Mouse (Mus musculus) brain, embryonic 18.5 days (tissue): ENCODE results near the gene Ptpn13.

Experiments used
- DNase-seq: peaks from one replicate; pipeline ENCODE4 v3.0.0-alpha.2; 2012; ENCODE audit warnings: low read depth, low spot score

The Ptpn13 gene

DNA sequence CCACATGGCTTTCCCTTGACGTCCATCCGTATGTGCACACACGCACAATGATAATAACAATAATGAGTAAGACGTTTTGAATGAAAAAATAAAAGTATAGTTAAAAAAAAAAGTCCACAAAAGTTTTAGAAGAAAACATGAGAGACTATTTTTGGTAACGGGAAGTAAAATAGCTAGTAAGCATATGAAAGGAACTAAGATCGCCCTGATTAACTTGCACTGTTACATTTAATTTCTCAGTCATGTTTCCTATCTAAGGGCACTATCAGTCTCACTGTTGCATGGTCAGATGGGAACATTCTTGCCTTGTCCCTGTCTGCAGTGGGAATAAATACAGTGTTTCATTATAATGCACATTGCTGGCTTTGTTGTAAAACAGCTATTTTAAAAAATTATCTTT lies 2.4 kb upstream of the Ptpn13 start:
- no peak for DNase-seq

GRCm38 (mm10) chr5:103423305-103423926 lies 1.6 kb upstream of the Ptpn13 start:
- DNase-seq, result no peak

DNA sequence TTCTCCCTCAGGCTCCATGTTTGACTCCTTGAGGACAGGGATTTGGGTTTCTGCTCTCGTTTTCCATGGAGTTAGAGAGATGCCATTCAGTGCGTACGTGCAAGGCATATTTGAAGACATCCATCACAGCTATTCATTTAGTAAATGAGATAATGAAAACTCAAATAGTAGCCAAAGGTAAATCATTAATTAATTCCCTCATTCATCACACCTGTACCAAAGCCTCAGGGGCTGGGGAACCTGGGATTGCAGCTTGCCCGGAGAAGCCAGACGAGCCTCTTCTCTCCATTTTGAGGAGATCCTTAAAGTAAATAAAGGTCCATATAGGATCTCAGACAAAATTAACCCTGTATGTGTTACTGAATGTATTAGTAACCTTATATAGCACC lies 1.1 kb upstream of the Ptpn13 start:
- DNase-seq, result no peak

- no peak for DNase-seq
Observed at GRCm38 (mm10) chr5:103425363-103426031, 505 bp downstream of the Ptpn13 start.

DNA sequence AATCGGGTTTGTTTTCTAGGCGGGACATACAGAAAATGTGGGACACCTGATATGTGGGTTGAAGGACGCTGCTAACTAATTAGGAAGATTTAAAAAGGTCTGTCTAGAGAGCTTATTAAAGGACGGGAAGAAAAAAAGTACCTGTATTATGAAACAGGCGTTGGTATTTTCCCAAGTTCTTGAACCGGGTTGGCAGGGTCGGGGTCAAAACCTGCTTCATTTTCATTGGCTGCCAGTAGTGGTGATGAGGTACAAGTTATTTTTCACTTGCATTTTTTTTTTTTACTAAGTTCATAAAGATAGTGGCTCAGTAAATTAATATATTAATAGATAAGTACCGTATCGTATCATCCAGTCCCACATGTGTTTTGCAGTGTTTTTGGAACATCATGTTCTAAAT lies 1.3 kb downstream of the Ptpn13 start:
- no peak for DNase-seq

DNA sequence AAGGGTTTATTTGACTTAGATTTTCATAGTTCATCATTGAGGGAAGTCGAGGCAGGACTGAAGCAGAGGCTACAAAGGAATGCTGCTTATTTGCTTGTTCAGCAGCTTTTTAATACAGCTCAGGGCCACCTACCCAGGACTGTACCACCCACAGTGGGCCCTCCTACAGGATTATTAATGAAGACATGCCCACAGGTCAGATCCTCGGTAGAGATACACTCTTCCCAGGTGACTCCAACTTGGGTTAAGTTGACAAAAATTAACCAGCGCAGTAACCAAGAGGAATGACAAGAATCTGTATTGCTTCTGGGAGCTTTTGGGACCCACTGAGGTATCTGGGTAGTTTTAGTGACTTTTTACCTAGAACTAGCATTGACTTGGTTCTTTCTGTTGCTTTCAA lies 6.0 kb downstream of the Ptpn13 start:
- DNase-seq, result no peak

DNA sequence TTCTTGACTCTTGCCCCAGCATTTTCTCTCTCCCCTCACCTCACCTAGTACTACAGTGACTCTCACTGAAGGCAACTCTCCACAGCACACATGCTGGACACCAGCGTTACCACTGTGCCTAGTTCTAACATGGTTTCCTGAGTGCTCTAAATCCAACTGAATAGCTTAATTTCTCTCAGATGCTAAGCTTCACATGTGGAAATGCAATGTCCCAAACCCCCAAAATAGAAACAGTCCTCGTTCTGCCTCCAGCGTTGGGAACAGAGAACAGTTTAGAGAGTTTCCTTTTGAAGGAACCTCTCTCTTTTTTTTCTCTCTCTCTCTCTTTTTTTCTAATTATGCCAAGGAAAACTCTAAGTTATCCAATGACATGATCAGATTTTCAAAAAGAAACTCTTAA lies 6.5 kb downstream of the Ptpn13 start:
- no peak for DNase-seq

GRCm38 (mm10) chr5:103436039-103436944 lies 11.3 kb downstream of the Ptpn13 start:
- DNase-seq, result no peak

- no peak for DNase-seq
Observed at GRCm38 (mm10) chr5:103437714-103438113, 12.7 kb downstream of the Ptpn13 start.

DNA sequence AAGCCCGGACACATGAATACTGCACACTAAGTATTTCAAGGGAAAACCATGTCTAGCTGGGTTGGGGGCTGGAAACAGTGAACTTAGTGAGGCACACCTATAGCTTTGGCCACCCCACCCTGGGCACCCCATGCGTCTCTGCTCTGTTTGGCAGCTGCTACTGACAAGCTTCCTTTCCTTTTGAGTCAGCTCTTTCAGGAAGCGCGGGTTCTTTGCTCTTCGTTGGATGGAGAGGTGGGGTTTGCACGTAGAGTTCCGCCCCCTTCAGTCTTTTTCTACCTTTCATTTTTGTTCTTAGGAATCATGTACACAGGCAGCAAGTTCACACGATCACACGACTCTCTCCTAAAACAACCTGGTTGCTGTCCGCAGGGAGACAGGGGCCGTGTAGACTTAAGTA lies 14.2 kb downstream of the Ptpn13 start:
- DNase-seq, result no peak

- no peak for DNase-seq
Observed at GRCm38 (mm10) chr5:103440418-103441276, 15.7 kb downstream of the Ptpn13 start.

GRCm38 (mm10) chr5:103441706-103442105 lies 16.7 kb downstream of the Ptpn13 start:
- DNase-seq, result no peak

DNA sequence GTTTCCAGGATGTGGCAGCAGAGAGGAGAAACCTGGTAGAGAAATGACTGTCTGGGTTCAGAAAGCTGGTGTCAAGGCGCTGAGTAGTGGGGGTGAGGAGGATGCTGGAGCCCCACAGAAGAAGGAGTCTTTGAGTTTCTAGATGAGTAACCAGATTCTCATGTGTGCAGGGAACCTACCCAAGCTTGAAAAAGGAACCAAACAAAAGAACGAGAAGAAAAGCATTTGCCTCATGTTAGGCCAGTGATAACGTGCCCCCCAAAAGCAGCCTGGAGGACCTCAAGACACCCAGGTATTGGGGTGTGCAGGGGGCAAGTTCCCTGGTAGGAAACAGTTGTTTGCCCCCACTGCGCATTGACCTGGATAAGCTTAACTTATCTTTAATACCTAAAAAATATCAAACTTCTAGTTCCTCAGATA lies 17.3 kb downstream of the Ptpn13 start:
- no peak for DNase-seq

DNA sequence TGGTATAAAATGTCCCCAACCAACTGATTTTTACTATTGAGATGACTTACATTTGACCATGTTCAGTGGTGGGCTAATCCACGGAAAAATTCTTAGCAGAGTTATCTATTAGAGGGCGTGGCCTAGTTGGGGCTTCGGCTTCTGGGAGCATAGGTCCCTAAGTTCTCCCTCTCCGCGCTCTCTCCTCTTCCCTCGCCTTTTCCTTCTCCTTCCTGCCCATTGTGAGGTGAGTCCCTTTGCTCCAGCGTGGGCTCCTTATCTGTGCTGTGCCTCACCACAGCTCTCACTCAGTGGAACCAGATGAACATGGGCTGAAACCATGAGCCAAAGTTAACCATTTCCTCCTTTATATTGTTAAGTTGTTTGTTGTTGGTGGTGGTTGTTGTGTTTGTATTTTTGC lies 17.9 kb downstream of the Ptpn13 start:
- no peak for DNase-seq

DNA sequence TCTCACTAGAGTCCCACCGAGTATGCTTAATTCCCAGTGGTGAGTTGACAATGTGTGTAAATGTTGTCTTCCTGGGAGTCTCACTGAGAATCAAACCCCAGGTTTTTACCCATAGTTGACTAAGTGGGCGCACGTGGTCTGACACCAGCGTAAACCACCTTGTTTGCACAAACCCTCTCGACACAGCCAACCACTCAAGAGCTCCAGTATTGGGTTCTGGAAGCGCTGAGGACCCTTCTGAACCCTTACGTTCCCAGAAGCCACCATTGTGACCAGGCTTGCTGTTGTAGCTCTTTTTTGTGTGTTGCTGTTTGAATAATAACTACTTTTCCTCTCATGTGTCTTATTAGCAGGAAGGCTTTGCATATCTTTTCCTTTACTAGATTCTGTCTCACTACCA lies 20.4 kb downstream of the Ptpn13 start:
- no peak for DNase-seq

- no peak for DNase-seq
Observed at GRCm38 (mm10) chr5:103447806-103448416, 22.9 kb downstream of the Ptpn13 start.

DNA sequence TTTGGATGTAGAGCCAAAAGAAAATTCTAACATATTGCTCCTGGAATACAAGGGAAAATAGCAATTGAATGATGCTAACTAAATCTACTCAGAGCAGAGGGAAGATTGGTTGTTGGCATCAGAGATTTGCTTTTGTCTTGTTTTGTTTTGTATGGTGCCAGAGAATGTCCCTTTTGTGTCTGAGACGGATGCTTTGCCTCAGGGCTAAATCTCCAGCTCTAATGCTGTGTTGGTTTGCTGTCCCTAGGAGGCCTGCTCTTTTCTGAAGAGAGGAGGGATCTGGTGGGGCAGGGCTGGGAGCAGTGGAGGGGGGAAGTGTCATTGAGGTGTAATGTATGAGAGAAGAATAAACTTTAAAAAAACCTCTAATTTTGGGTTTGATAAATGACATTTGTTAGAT lies 23.5 kb downstream of the Ptpn13 start:
- no peak for DNase-seq

DNA sequence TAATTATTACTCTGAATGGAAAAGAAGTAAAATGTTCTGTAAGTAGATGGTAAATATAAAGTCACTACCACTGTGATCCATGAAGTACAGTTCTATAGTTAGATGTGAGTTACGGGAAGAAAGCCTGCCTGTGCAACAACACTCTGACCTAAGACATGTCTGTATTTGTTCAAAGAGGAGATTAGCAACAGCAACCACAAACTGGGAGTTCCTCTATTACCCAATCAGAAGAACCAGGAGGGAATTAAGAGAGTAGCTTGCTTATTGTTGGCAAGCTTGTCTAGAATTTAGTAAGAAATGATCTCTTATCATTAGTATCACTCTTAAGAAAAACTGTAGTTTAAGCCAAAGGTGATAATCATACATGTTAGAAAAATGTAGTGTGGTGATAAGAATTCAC lies 25.7 kb downstream of the Ptpn13 start:
- no peak for DNase-seq

GRCm38 (mm10) chr5:103453361-103454140 lies 28.6 kb downstream of the Ptpn13 start:
- DNase-seq, result no peak

GRCm38 (mm10) chr5:103456794-103457193 lies 31.8 kb downstream of the Ptpn13 start:
- no peak for DNase-seq
